Mouse (Mus musculus): ENCODE data around the gene Rbm4.

Rbm4 gene

DNA sequence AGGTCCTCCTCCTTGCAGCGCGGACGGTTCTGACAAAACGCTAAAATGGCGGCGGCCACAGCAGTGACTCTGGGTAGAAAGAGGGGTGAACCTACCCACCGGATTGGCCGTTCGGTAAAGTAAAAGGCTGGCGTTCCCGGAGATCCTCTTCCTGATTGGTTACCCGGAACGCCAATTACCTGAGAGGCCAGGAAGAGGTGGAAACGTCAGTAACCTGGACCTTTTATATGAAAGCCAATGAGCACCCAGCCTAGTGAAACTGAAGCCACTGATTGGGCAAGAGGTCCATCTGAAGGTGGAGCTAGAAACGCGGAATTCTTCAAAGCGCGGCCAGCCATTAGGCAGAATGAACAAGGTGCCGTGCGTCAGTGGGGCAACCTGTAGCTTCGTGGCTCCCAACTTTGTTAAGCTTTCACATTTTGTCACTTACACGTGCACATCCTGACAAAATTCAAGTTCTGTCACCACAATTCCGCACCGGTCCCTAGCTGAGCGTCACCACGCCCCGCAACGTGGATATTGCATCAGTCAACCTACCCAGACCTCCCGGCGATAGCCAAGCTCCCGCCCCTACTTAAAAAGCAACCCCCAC is at the start of gene Rbm4:
TSS of gene Rbm4 (minus strand) at position 71 of the 592 bp plus-strand sequence.
- peak; percentile 100 for DNase-seq (ENCODE audit: low spot score)

DNA sequence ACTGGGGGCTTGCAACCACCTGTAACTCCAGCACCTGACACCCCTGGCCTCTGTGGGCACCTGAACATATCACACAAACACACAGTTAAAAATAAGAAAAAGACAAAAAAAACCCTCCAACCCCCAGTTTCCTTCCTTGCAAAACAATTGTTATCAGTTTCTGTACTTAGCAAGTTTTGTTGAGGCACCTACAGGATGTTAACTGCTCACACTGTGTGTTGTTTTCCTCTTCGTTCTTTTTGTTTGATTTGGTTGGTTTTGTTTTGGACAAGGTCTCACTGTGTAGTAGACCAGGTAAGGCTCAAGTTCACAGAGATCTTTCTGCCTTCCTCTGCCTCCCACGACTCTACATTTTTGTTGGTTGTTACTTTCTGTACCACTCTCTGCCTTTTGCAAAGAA is 48.9 kb upstream of the Rbm4 start:
- no peak for DNase-seq (ENCODE audit: low spot score)

DNA sequence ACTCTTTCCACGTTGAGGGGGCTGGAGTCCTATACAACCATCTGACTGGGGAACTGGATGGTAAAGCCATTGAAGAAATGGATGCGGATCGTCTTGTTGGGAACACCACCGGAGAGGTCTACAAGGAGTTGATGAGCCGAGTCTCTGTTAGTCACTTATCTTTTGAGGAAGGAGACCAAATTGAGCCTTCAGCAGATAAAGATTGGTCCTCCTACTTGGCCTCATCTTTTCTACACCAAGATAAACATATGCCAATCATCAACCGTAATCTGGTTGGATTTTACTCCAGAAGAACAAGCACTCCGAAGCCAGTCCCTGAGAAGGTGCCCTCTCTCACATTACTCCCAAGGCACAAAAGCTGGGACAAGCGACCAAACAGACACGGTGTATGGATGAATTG is 47.1 kb upstream of the Rbm4 start:
- DNase-seq (ENCODE audit: low spot score), result no peak

DNA sequence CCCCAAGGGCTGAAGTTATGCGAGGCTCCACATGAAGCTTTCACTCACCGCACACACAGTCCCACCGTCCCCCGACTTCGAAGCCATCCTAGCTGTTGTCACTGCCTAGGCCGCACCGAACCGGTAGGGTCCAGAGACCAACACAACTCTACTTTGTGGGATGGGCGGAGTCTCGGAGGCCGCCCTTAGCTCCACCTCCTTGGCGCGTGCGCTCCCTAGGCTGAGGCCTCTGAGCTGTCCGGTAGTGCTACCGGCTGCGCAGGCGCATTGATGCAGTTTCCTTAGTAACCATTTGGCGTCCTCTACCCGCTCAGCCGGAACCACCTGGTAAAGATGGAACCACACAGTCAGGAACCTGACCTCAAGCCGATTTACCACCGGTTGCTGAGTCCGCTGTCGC is 45.4 kb upstream of the Rbm4 start, which contains the start of the genes Ccs and Ccdc87:
TSS of gene Ccs (minus strand) at position 184 of the 400 bp plus-strand sequence.
TSS of gene Ccdc87 (plus strand) at position 218 of the 400 bp plus-strand sequence.
- peak; percentile 97 for DNase-seq (ENCODE audit: low spot score)

DNA sequence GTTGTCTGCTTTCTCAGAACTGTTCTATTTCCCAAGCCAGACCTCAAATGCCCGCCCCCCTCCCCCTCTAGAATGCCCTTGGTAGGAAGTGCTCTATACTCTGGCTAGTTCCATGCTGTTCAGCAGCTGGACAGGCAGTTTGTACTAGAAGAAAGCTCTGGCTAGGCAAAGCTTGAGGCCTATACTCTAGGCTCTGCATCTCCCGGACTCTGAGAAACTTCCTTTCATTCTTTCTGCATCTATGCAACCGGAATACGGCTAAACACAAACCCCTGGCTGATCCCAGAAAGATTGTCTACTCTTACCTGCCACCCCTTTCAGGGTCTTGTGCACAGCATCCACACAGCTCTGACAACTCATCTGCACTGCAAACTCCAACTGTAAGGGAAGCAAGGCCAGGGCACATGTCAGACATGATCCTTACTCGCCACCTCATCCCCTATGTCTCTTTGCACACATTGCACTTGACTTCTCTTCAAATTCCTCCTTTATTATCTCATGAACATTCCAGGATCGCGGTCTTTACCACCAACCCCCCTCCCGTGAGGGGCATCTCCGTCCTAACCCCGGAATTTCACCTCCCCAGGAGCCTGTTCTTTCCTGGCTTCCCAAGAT is 44.9 kb upstream of the Rbm4 start:
- DNase-seq (ENCODE audit: low spot score), result no peak

DNA sequence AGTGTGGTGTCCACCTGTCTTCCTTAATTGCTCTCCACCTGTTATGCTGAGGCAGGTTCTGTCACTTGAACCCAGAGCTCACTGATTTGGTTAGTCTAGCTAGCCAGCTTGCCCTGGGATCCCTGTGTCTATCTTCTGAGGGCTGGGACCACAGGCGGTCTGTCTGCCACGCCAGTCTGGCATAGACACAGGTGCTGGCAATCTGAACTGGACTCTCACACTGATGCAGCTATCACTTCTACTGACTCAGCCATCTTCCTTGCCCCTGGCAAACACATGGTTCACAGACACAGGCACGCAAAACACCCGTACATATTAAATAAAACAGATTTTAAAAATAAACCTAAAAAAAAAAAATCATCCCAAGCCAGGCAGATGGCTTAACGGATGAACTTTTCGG is 43.3 kb upstream of the Rbm4 start:
- DNase-seq (ENCODE audit: low spot score), result no peak

DNA sequence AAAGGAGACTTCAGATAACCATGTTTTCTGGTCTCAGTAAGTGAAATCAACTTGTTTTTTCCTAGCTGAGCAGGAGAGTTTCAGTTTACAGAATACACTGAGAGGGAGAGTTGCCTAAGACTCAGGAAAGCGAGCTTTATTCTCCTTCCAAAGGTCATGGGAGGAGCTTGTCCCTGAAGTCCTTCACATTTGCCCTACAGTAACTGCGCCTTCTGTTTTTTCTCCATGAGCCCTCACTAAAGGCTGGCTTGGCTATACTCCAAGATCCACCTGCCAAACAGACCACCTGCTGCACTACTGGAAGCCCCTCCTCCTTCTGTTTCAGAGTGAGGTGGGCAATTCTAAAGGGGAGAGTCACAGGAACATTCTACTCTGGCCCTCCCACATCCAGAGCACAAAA is 42.4 kb upstream of the Rbm4 start:
- no peak for DNase-seq (ENCODE audit: low spot score)

DNA sequence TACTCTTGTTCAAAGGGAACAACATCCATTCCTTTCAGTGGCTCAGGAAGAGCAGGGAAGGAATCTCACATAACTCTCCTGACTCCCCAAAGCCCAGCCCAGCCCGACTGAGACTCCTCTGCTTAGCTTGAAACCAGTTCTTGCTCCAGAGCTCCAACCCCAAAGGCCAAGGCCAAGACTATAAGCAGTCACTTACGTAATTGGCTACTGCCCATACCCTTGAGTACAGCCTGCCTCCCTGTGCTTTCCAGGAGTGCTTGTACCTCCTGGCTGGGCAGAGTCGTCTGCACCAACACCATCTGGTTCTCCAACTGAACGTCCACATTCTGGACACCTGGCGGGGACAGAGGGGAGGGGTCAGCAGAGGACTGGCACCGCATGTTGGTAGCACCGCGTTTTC is 40.3 kb upstream of the Rbm4 start:
- DNase-seq (ENCODE audit: low spot score), result no peak

DNA sequence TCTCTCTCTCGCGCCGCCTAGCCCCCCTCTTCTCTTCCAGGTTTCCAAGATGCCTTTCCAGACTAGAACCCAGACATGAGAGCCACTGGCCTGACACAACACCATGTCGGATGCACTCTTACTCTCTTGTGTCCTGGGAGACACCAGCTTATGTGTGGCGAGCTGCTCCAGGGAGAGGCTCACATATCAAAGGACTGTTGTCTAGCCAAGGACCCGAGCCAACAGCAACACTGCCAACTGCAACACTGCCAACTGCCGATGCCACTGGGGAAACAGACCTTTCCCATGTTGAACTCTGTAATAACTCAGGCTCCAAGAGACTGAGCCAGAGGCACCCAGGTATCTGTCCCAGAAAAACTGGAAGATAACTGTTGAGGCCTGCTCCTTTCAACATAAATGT is 35.5 kb upstream of the Rbm4 start:
- DNase-seq (ENCODE audit: low spot score), result no peak

DNA sequence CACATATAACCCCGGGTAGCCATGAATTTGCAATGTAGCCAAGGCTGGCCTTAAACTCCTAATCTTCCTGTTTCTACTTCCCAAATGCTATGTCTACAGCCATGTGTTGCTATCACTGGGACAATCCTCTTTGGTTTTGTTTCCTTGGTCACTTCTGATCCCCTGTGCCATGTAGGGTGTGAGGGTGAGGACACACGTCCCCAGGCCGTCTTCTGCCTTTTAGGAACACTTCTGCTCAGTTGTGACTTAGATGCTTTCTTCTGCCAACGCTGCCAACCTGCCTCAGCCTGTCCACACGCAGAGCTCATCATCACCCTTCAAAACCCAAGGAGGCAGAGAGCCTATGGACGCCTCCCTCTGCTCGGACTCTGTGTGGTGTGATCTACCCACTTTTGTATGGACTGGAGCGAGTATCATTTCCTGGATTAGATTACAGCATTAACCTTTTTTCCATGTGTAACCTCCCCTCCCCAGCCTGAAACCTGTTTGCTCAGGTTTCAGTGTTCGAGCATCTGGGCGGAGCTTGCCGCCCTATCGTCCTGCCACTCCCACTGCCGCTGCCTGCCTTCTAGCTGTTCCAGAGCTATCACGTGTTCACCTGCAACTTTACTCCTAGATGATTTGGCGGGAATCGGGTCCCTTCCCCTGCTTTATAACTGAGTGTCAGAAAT is 34.9 kb upstream of the Rbm4 start:
- no peak for DNase-seq (ENCODE audit: low spot score)

DNA sequence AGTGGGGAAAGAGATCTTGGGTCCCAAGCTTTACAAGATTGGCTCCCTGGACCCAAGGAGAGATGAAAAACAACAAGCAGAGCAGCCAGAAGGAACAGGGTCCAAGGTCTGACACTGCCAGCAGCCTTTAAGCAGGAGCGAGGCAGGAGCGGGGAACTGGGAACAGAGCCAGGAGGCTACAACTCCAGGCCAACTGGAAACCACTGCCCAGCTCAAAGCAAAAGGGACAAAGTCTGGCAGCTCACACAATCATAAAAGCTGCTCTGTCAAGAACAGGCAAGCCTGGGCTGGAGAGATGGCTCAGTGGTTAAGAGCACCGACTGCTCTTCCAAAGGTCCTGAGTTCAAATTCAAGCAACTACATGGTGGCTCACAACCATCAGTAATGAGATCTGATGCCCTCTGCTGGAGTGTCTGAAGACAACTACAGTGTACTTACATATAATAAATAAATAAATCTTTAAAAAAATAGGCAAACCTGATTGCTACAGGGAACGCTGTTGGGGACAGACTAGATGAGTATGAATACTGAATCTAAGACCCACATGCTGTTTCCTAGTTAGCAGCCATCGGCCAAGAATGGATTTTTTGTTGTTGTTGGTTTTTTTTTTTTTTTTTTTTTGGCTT is 27.1 kb upstream of the Rbm4 start:
- DNase-seq (ENCODE audit: low spot score), result no peak

DNA sequence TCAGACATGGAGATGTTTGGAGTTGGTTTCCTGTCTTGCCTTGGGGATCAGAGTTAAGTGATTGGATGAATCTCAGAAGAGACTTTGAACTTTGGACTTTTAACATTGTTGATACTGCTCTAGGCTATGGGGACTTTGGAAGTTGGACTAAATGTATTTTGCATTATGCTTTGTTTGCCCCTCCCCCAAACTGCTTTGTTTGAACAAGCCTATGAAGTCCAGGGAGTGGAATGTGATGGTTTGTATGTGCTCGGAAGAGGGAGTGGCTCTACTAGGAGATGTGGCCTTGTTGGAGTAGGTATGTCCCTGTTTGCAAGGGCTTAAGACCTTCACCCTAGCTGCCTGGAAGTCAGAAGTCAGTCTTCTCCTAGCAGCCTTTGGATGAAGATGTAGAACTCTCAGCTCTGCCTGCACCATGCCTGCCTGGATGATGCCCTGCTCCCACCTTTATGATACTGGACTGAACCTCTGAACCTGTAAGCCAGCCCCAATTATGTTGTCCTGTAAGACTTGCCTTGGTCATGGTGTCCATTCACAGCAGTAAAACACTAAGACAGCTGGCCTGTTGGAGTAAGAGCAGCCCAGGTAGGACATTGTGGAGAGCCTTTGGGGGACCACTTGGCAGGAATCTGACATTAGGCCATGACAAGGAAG is 23.6 kb upstream of the Rbm4 start:
- DNase-seq (ENCODE audit: low spot score), result no peak

DNA sequence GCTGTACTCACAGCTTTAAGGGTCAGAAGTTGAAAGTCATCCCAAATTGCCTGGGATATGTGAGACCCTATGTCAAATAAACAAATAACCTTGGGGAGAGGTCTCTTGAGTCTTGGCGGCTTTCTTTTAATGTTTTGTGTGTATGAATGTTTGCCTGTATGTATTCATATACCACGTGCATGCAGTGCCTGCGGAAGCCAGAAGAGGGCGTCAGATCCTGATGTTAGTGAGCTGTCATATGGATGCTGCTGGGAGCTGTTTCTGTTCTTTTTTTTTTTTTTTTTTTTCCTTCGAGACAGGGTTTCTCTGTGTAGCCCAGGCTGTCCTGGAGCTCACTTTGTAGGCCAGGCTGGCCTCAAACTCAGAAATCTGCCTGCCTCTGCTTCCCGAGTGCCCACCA is 19.3 kb upstream of the Rbm4 start:
- DNase-seq (ENCODE audit: low spot score), result peak; percentile 45

DNA sequence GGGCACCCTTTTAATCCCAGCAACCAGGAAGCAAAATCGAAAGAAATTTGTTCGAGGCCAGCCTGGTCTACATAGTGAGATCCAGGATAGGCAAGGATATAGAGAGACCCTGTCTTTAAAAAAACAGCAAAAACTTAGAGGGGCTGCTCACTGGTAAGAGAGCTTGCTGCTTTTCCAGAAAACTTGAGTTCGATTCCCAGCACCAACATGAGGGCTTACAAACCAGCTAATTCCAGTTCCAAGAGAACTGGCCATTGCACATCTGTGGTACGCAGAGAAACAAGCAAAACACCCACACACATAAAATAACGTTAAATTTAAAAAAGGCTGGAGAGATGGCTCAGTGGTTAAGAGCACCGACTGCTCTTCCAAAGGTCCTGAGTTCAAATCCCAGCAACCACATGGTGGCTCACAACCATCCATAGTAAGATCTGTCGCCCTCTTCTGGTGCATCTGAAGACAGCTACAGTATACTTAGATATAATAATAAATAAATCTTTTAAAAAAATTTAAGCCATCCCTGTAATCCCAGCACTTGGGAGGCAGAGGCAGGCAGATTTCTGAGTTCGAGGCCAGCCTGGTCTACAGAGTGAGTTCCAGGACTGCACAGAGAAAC is 18.7 kb upstream of the Rbm4 start:
- DNase-seq (ENCODE audit: low spot score), result peak; percentile 4

DNA sequence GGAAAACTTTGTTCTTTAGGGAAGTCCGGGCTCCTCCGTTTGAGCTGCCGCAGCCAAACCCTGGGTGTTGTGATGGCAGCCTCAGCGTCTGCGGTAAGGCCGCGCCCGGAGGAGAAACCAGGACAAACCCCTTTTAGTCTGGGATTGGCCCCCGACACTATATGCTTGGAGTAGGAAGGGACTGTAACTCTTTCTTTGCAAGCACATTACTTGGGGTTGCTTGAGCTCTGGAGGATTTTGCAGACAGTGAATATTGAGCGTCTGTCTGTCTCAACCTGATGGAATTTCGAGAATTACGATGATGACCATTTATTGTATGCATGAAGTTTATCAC is 18.2 kb upstream of the Rbm4 start:
- no peak for DNase-seq (ENCODE audit: low spot score)

DNA sequence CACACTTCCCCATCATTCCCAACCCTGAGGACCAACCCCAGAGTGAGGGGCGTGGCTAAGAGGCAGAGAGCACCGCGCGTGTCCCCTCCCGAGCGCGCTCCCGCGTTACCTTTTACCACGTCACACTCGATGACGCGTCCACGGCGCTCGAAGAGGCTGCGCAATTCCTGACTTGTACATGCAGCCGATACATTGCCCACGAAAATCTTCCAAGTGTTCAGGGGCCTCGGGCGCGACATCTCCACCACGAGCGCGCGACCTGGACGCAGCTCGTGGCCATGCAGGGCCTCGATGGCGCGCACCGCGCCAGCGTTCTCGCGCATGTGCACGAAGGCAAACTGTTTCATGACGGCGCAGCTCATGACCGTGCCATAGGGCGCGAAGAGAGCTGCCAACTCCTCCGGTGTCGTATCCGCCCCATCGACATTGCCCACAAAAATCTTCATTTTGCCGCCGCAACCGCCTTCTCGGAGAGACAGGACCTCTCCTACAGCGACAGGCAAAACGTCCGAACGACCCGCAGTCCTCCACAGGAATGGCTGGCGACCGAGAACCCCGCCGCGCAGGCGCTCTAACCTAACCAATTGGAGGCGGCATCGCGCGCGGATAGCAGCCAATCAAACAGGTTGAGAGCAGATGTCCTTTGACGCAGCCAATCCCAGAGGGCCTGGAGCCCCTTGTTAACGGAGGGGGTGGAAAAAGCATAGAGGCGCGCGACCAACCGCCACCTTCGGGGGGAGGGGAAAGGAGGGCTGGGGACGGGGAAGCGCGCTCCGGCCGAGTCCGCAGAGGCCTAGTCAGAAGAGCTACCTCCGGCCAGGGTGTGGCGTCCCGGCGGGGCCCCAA is 17.6 kb upstream of the Rbm4 start, which contains the start of the genes Gm21992 and Rbm14:
TSS of gene Gm21992 (minus strand) at position 550 of the 846 bp plus-strand sequence.
TSS of gene Rbm14 (minus strand) at position 572 of the 846 bp plus-strand sequence.
- peak; percentile 99 for DNase-seq (ENCODE audit: low spot score)

DNA sequence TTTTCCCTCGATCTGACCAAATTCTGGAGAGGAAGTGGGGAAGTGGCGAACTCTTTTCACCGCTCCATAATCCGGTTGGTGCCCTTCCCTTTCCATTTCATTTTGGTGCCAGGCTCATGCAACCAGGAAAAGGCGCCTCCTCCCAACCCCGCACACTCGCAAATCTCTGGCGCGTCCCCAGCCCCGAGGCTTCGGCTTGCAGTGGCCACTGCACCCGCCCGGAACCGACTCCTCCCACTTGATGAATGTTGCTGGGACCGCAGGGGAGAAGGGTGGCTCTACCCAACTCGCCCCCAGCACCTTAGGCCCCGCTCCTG is 17.0 kb upstream of the Rbm4 start:
- no peak for DNase-seq (ENCODE audit: low spot score)

DNA sequence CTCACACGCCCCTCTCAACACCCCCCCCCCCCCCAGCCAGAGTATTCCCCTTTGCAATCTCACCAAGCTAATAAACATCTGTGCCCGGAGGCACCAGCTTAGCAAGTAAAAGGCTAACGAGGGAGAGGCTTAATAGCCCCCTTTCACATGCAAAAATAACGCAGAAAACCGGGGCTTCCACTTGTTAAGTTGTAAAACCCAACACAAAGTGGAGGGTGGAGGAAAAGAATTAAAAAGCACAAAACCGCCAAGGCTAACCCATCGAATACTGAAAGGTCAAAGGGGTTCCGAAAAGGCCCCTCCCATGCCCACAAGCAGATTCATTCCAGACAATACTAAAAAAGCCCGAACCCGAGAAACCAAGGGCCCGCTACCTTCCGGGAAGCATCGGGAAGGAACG is 16.6 kb upstream of the Rbm4 start:
- peak; percentile 8 for DNase-seq (ENCODE audit: low spot score)

DNA sequence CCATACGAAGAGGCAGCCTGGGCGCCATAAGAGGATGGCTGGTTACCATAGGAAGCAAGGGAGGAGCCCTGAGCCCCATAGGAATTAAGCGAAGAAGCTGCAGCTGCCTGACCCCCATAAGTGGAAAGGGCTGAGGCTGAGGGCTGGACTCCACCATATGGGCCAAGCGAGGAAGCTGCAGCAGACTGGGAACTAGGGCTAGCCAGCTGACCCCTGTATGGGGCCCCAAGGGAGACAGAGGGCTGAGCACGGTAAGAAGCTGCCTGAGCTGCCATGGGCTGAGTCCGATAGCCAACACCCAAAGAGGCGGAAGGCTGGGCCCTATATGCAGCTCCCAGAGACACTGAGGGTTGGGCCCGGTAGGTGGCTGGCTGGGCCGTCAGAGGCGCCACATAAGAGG is 9.6 kb upstream of the Rbm4 start:
- DNase-seq (ENCODE audit: low spot score), result no peak

DNA sequence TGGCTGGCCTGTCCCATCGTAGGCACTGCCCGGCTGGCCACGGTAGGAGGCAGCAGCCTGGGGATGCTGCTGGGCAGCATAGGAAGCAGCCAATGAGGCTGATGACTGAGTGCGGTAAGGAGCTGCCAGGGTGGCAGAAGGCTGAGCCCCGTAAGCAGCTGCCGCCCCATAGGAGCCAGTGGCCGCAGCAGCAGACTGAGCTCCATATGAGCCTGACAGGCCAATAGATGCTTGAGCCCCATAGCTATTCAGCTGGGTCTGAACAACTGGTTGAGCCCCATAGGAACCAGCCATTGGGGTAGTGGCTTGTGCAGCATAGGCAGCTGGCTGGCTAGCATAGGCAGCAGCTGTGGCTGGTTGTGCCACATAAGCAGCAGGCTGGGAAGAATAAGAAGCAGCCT is 9.0 kb upstream of the Rbm4 start:
- DNase-seq (ENCODE audit: low spot score), result no peak

DNA sequence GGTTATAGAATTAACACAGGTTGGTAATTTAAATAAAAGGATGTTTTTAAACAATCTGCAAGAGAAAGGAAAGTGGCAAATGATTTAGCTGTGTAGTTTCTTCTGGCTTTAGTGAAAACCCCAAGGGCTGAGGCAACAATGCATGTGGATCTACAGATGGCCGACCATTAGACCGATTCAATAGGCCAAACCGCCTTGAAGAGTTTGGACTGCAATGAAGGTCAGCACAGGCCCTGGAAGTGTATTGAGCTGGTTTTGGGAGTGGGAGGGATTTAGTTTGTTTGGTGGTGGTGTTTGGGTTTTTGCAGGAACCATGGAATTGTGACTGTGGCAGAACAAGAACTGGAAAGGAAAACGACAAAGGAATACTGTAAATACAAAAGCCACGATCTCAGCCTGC is 5.4 kb upstream of the Rbm4 start:
- no peak for DNase-seq (ENCODE audit: low spot score)

Measured in embryo, embryonic 10.5 days (tissue).